ENCODE assay signal across 16 mouse cellular contexts in the genomic region with DNA sequence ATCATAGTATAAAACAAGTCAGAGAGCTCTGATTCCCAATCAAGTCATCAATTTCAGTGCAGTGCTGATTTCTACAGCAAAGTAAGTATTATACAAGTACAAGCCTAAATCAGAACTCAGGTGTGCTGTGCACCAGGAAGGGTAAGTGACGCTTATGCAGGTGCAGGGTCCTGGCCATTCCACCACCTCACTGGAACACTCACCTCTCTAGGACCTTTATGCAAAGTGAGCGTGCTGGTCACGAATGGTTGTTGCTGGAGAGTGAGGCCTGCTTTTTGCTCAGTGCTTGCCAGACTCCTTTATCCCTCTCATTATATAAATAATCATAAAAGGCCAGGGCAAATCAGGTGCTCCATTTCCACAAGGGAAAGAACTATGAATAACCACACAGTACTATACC. TPM values are rescaled to one million over a fixed set of nuclear protein-coding genes. Genes with fewer than 3 reads are reported as not detected.
"Had no signal": no experiment of that assay in that cellular context is flagged by ENCODE, and none has a peak within 500 bp of the region (broad histone marks: within the 10 kb centered on the region; RNA-seq: fewer than 3 reads in every experiment).

No protein-coding gene starts in this region.

- H3K27me3 ChIP-seq: limb, embryonic 12.5 days; liver, embryonic 13.5 days; lung, embryonic 15.5 days; neural tube, embryonic 15.5 days had no signal

- H3K9me3 ChIP-seq: limb, embryonic 12.5 days; liver, embryonic 13.5 days; lung, embryonic 15.5 days; midbrain, embryonic 10.5 days; neural tube, embryonic 15.5 days had no signal

- H3K27ac ChIP-seq: kidney, postnatal 0 days; limb, embryonic 12.5 days; liver, embryonic 13.5 days; lung, embryonic 15.5 days; macrophage; midbrain, embryonic 10.5 days; neural tube, embryonic 15.5 days had no signal

- H3K4me3 ChIP-seq: limb, embryonic 12.5 days; lung, embryonic 15.5 days; midbrain, embryonic 10.5 days; neural tube, embryonic 15.5 days had no signal

- ATAC-seq: liver, postnatal 0 days had no signal

- H3K9ac ChIP-seq: limb, embryonic 12.5 days; liver, postnatal 0 days; lung, embryonic 15.5 days; neural tube, embryonic 15.5 days had no signal

- H3K4me2 ChIP-seq: limb, embryonic 12.5 days had no signal

- DNase-seq: kidney, adult 9 months; kidney, postnatal 36 days; layer of hippocampus, adult 9-11 months; liver; liver, embryonic 13.5 days; liver, postnatal 0 days; lung, postnatal 14 days; right cerebral cortex, adult 18-20 months; right cerebral cortex, postnatal 25 days; thymus, postnatal 36 days had no signal

RNA-seq across cellular contexts. Expression of a gene that starts 32.2 kb away (rescaled TPM):
- polyA plus RNA-seq: macrophage had no signal
